Mouse (Mus musculus) midbrain, embryonic 15.5 days (tissue): Measurements from ENCODE around the gene Mknk1. TPM values are rescaled to one million over a fixed set of nuclear protein-coding genes. Genes with fewer than 3 reads are reported as not detected.
A peak's percentile ranks its signal among the peaks of the same experiment; 100 is the strongest.

ENCODE experiments used
- ATAC-seq: fragments of 200-750 bp; cut with Nextera tagmentation; replicated peaks from 2 replicates; pipeline ENCODE4 v1.8.0; 2017; ENCODE audit warnings: moderate TSS enrichment
- H3K27ac ChIP-seq: fragments of 300-500 bp; sonication (generic); 2 replicates; pipeline ENCODE4 v1.5.1; 2015; ENCODE audit warnings: mild to moderate bottlenecking, inconsistent platforms
- H3K27me3 ChIP-seq: fragments of 300-500 bp; sonication (generic); replicated peaks from 2 replicates; pipeline ENCODE4 v1.6.1; 2015; ENCODE audit warnings: inconsistent platforms
- H3K36me3 ChIP-seq: fragments of 300-500 bp; sonication (generic); replicated peaks from 2 replicates; pipeline ENCODE4 v1.6.1; 2015; ENCODE audit warnings: inconsistent platforms
- H3K4me1 ChIP-seq: fragments of 300-500 bp; sonication (generic); 2 replicates; pipeline ENCODE4 v1.6.1; 2015; ENCODE audit warnings: inconsistent platforms
- H3K4me2 ChIP-seq: fragments of 300-500 bp; sonication (generic); 2 replicates; pipeline ENCODE4 v1.6.1; 2015; ENCODE audit warnings: inconsistent platforms, mild to moderate bottlenecking, moderate library complexity
- H3K4me3 ChIP-seq: fragments of 300-500 bp; sonication (generic); 2 replicates; pipeline ENCODE4 v1.5.1; 2015; ENCODE audit warnings: mild to moderate bottlenecking, inconsistent platforms
- H3K9ac ChIP-seq: fragments of 300-500 bp; sonication (generic); 2 replicates; pipeline ENCODE4 v1.6.1; 2015; ENCODE audit warnings: mild to moderate bottlenecking, inconsistent platforms
- H3K9me3 ChIP-seq: fragments of 300-500 bp; sonication (generic); 2 replicates; pipeline ENCODE4 v1.6.1; 2016; ENCODE audit warnings: inconsistent platforms
- WGBS: fragments of 180-500 bp; shearing (Covaris S2); methylation state at CpG from one replicate; pipeline ENCODE4 v1.1.7; 2015; ENCODE audit warnings: mixed read lengths; 5-methylcytosine and 5-hydroxymethylcytosine counted together
- polyA plus RNA-seq: library from polyadenylated mRNA; unstranded; fragments of >200 nt; fragmentation: Nextera tagmentation; extraction: Ambion mirVana; gene quantifications from 2 replicates; pipeline ENCODE4 v1.2.1, GENCODE M21; 2015

Gene Mknk1
- polyA plus RNA-seq, result 25.9 and 27.5 TPM in 2 replicates

DNA sequence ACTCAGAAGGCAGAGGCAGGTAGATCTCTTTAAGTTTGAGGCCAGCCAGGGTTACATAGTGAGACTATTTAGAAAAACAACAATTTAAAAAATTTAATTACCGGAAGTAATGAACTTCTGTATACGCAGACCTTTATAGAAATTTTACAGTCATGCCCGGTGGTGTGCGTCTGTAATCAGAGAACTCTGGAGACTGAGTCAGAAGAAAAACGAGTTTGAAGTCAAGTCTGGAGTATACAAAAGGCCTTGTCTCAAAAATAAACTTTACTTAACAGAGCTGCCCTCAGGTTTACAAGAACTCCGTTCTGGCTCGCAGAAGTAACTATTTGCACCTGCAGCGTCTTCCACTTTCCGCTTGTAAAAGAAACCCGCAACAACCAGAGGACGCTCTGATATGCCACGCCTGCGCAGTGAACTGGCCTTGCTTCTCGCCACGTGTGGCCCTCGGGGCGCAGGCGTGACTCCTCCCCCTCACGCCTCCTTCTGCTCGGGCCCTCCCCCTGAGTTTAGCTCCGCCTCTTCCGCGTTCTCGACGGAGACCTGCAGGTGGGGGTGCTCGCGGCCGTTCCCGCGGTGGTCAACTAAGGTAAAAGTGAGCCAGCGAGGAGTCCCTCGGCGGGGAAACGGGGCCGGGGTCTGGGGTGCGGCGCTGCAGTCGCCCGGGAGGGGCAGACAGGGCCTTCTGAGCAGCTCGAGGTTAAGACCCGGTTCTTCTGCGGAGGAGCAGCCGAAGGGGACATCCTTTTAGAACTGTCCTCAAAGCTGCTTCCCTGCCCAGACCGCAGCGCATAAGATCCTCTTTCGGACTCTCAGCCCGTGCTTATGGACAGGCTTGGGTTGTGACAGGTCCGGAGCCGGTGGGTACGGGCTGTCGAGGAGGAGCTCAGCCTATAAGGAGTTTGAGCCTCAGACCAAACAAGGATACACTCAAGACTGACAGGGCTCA is at the start of gene Mknk1:
Mknk1 (plus strand) TSS at position 503 of the 946 bp plus-strand sequence.
- H3K9me3 ChIP-seq, result no peaks in the 10 kb centered on the region
- H3K4me1 ChIP-seq, result peaks cover 9% of the 10 kb centered on the region
- H3K27me3 ChIP-seq, result no peaks in the 10 kb centered on the region
- H3K27ac ChIP-seq, result no peak within 1 kb of the TSS
- H3K4me3 ChIP-seq, result peak within 1 kb of the TSS; percentile 67
- ATAC-seq, result peak; percentile 97
- peak within 1 kb of the TSS; percentile 56 for H3K9ac ChIP-seq
- WGBS, result 2% methylated on average over 51 of the region's 51 CpGs
- H3K4me2 ChIP-seq, result peak within 1 kb of the TSS; percentile 66
- no peaks in the 10 kb centered on the region for H3K36me3 ChIP-seq

DNA sequence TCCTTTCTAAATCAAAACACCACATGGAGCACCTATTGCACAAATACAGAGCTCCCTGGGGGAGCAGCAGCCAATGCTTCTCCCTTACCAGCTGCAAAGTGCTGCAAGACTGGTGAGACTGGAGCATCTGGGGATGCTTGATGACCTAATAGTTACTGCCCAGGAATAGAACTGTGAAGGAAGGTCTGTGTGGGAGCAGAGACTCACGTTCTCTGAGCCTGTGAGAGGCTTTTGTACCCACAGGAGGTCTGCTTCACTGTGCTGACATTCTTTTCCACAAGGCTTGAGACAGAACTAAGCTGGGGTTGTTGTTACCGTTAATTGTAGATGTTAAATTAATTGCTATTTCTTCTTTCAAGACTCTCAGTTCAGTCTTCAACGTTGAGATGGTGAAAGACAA is 48.1 kb upstream of the Mknk1 start:
- Histone ChIP-seq H3K9me3 (no peaks in the 10 kb centered on the region), H3K4me3 (no peak overlapping the region), H3K27me3 (no peaks in the 10 kb centered on the region), H3K4me2 (no peak overlapping the region), H3K4me1 (peaks cover 5% of the 10 kb centered on the region), H3K9ac (no peak overlapping the region), H3K27ac (no peak overlapping the region), H3K36me3 (peaks cover 15% of the 10 kb centered on the region; the same call in 1 of the 2 replicates)
- 82% methylated on average over 3 of the region's 3 CpGs for WGBS
- no peak for ATAC-seq

DNA sequence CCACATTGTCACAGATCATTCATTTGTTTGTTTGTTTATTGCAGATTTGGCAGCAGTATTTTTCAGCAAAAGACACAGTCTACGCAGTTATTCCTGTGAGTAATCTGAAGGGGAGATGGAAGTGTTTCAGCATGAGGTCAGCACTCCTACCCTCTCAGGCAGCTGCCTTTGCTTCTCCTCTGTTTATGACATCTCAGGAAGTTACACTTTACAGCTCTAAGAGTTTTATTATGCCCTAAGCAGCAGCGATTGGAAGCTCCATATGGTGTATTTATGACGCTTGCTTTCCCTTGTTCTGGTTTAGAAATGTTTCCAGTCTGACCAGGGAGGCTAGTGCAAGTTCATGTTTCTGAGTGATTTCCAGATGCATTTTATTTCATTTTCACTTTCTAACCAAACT is 43.6 kb upstream of the Mknk1 start:
- ATAC-seq, result no peak
- H3K4me3 ChIP-seq, result no peak overlapping the region
- H3K4me1 ChIP-seq, result no peaks in the 10 kb centered on the region
- H3K9me3 ChIP-seq, result no peaks in the 10 kb centered on the region
- no peak overlapping the region for H3K9ac ChIP-seq
- peaks cover 23% of the 10 kb centered on the region; the same call in 1 of the 2 replicates for H3K36me3 ChIP-seq
- H3K27me3 ChIP-seq, result no peaks in the 10 kb centered on the region
- H3K4me2 ChIP-seq, result no peak overlapping the region
- no peak overlapping the region for H3K27ac ChIP-seq
- WGBS, result 96% methylated on average over 3 of the region's 3 CpGs

DNA sequence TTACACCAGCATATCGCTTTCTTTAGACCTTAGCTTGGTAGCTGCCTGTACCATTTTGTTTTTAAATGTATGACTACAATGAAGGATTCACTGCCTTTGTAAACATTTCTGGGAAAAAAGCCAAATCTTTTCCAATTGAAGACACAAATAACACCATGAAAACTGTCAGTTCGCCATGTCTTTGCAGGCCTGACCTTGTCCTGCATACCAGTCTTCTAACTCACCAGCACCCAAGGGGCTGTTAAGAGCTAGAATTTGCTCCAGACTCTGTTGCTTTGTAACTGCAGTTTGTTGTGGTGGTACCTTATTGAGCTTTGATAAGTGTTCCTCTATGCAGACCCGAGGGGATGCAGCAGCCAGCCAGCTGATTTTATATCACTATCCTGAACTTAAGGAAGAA is 39.0 kb upstream of the Mknk1 start:
- ATAC-seq, result no peak

DNA sequence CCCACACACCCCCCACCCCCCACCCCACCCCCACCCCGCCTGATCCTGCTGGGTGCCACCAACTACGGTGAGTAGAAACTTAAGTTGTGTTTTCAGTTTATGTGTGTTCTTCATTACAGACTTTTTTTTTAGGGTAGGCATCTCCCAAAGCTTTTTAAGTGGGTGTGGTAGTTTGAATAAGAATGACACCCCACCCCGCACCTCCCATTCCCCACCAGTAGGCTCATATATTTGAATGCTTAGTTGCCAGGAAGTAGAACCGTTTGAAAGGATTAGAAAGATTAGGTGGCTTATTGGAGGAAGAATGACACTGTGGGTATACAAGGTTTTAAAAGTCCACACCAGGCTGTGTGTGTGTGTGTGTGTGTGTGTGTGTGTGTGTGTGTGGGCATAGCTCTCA is 26.7 kb upstream of the Mknk1 start:
- no peaks in the 10 kb centered on the region for H3K9me3 ChIP-seq
- H3K9ac ChIP-seq, result no peak overlapping the region
- no peak overlapping the region for H3K4me2 ChIP-seq
- 75% methylated on average over 4 of the region's 4 CpGs for WGBS
- H3K27me3 ChIP-seq, result no peaks in the 10 kb centered on the region
- ATAC-seq, result no peak
- H3K4me1 ChIP-seq, result no peaks in the 10 kb centered on the region
- H3K27ac ChIP-seq, result no peak overlapping the region
- no peak overlapping the region for H3K4me3 ChIP-seq
- H3K36me3 ChIP-seq, result peaks cover 5% of the 10 kb centered on the region; the same call in 1 of the 2 replicates

More for the DNA sequence above, 39.0 kb upstream of the Mknk1 start:
- Histone ChIP-seq H3K4me1 (no peaks in the 10 kb centered on the region), H3K27me3 (no peaks in the 10 kb centered on the region), H3K27ac (no peak overlapping the region), H3K9me3 (no peaks in the 10 kb centered on the region), H3K36me3 (peaks cover 22% of the 10 kb centered on the region; the same call in 1 of the 2 replicates), H3K4me2 (no peak overlapping the region), H3K9ac (no peak overlapping the region), H3K4me3 (no peak overlapping the region)
- WGBS, result 66% methylated on average over 3 of the region's 3 CpGs

DNA sequence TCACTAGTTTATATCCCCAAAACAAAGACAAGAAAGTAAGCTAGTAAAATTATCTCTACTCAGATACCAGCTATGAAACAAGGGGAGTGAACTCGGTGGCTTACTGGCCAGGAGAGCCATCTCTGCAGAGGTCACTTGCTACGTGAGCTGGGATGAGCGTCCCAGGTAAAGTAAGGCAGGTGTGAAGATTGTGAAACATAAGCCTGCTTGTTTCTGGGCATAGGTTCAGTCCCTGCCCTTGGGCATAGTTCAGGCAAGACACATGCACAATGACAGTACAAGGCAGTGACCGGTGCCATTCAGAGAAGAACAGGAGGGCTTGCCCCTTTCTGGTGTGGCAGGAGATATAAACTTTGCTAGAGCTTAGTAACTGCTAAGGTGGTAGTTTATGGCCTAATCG is 23.4 kb upstream of the Mknk1 start:
- H3K4me1 ChIP-seq, result no peaks in the 10 kb centered on the region
- no peak overlapping the region for H3K27ac ChIP-seq
- no peak overlapping the region for H3K4me3 ChIP-seq
- WGBS, result 95% methylated on average over 5 of the region's 5 CpGs
- no peaks in the 10 kb centered on the region for H3K9me3 ChIP-seq
- peaks cover 5% of the 10 kb centered on the region; the same call in 1 of the 2 replicates for H3K36me3 ChIP-seq
- H3K9ac ChIP-seq, result no peak overlapping the region
- H3K27me3 ChIP-seq, result no peaks in the 10 kb centered on the region
- no peak for ATAC-seq
- no peak overlapping the region for H3K4me2 ChIP-seq

DNA sequence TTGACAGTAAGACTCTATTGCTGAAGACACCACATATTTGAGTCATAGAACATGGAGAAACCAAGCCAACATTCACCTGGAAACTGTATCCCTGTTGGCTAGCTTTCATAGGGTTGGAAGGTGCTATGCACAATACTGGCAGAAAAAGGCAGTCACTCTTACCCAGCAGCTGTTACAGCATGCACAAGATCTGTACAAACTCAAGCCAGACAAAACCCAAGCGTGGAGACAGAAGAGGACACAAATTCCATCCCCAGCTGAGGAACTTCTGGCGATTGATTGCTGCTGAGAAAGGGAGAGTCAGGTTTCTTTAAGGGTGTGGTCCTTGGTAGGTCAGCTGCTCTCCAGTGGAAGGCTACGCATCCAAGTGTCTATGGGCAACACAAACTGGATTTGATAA is 18.8 kb upstream of the Mknk1 start:
- no peak overlapping the region for H3K4me3 ChIP-seq
- no peaks in the 10 kb centered on the region for H3K27me3 ChIP-seq
- 81% methylated on average over 3 of the region's 3 CpGs for WGBS

DNA sequence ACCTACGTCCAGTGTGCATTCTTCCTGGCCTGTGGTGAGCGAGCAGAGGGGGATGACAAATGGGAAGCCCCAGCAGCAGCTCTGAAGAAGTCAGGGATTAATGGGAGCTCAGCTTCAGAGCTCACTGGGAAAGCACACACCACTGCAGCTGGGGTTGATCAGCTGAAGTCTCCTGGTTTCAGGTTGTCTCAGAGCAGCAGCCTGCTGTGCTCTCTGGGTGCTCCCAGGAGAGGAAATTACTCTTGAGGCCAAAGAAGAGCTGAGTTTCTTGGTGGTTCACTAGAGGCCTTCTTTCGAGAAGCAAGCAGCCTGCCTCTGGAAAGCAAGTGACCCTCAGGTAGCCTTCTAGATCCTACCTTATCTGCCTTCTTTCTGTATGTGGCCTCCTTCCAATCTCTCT is 18.1 kb upstream of the Mknk1 start:
- Histone ChIP-seq H3K36me3 (no peaks in the 10 kb centered on the region), H3K4me1 (no peaks in the 10 kb centered on the region), H3K4me2 (no peak overlapping the region), H3K4me3 (no peak overlapping the region), H3K9ac (no peak overlapping the region), H3K9me3 (no peaks in the 10 kb centered on the region), H3K27me3 (no peaks in the 10 kb centered on the region), H3K27ac (no peak overlapping the region)
- no peak for ATAC-seq
- 73% methylated on average over 3 of the region's 3 CpGs for WGBS

More for the DNA sequence above, 18.8 kb upstream of the Mknk1 start:
- Histone ChIP-seq H3K4me2 (no peak overlapping the region), H3K27ac (no peak overlapping the region), H3K4me1 (no peaks in the 10 kb centered on the region), H3K9me3 (no peaks in the 10 kb centered on the region), H3K9ac (no peak overlapping the region), H3K36me3 (no peaks in the 10 kb centered on the region)
- no peak for ATAC-seq

DNA sequence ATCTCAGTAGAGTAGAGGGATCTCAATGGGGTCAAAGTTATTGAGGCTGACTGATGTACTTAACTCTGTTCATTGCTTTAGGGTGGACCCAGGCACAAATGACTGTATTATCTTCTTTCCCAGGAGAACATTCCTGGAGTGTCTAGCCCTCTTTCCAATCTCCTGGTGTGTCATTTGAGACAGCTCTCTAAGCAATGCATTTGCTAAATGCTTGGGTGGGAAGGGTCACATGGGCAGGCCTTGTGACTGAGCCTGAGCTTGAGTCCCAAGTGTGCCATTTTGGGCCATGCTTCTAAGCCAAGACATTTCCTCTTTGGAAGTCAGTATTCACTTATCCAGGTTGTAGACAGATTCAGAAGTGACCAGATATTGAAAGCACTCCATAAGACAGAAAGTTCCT is 17.6 kb upstream of the Mknk1 start:
- no peak overlapping the region for H3K4me3 ChIP-seq
- H3K27ac ChIP-seq, result no peak overlapping the region
- no peaks in the 10 kb centered on the region for H3K27me3 ChIP-seq
- H3K4me2 ChIP-seq, result no peak overlapping the region
- no peaks in the 10 kb centered on the region for H3K4me1 ChIP-seq
- H3K9me3 ChIP-seq, result no peaks in the 10 kb centered on the region
- no peaks in the 10 kb centered on the region for H3K36me3 ChIP-seq
- H3K9ac ChIP-seq, result no peak overlapping the region
- ATAC-seq, result no peak

DNA sequence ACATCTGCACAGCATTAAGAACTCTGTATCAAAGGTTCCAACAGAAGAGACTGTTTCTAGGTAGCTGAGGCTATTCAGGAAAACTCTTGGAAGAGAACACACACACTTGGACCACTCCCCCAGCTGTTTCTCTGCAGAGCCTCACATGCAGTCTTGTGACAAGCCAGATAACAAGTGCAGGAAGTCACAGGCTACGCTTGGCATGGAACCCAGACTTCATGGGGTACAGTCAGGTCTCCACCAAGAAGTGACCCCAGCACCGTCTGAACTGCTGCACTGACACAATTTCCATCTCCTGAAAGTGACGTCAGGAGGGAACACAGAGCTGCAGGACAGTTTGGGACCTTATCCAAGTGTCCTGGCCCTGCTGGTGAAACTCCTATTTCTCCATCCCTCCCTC is 17.1 kb upstream of the Mknk1 start:
- Histone ChIP-seq H3K4me3 (no peak overlapping the region), H3K27ac (no peak overlapping the region), H3K9ac (no peak overlapping the region), H3K36me3 (no peaks in the 10 kb centered on the region), H3K9me3 (no peaks in the 10 kb centered on the region), H3K27me3 (no peaks in the 10 kb centered on the region), H3K4me2 (no peak overlapping the region), H3K4me1 (no peaks in the 10 kb centered on the region)
- ATAC-seq, result no peak
- WGBS, result 81% methylated on average over 3 of the region's 3 CpGs

DNA sequence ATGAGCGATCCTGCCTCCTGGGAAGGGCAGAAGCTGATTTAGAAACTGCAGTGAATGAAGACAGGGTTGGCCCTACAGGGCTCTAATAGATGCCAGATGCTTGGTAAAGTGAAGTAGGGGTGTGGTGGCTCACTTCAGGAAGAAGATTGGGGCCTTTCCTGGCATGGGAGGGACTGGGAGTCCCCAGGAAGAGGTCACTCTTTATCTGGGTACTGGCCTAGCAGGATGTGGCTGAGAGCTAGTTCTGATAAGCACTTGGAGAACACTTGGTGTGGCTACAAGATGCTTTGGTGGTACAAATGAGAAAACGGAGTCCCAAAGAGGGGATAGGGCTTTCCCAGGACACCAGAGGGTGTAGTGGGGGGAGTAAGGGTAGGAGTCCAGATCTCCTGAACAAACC is 14.8 kb upstream of the Mknk1 start:
- no peaks in the 10 kb centered on the region for H3K27me3 ChIP-seq
- 78% methylated on average over 2 of the region's 2 CpGs for WGBS
- no peaks in the 10 kb centered on the region for H3K36me3 ChIP-seq
- H3K4me1 ChIP-seq, result peaks cover 14% of the 10 kb centered on the region; the same call in 1 of the 2 replicates
- no peaks in the 10 kb centered on the region for H3K9me3 ChIP-seq
- no peak overlapping the region for H3K9ac ChIP-seq
- no peak for ATAC-seq
- no peak overlapping the region for H3K4me2 ChIP-seq
- no peak overlapping the region for H3K27ac ChIP-seq
- no peak overlapping the region for H3K4me3 ChIP-seq

DNA sequence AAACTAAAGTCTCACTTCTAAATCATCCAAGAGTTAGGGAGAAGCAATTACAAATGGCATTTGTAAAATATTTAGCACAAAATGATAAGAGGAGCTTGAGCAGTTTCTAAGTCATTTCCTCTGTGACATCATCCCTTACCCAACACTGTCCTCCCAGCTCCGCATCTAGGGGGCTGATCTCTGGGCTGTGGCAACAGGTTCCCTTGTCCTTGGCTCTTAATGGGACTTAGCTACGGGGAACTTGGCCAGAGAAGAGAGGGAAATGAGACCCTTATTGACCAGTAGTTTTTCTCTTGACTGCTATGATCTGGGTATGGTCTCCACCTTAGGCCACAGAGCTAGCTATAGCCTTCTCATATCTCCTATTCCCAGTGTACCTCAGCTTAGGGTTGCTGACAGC is 13.7 kb upstream of the Mknk1 start:
- no peak for ATAC-seq
- 82% methylated on average over 2 of the region's 2 CpGs for WGBS
- Histone ChIP-seq H3K9ac (no peak overlapping the region), H3K27ac (no peak overlapping the region), H3K4me1 (peaks cover 14% of the 10 kb centered on the region; the same call in 1 of the 2 replicates), H3K9me3 (no peaks in the 10 kb centered on the region), H3K27me3 (no peaks in the 10 kb centered on the region), H3K36me3 (no peaks in the 10 kb centered on the region), H3K4me3 (no peak overlapping the region), H3K4me2 (no peak overlapping the region)

DNA sequence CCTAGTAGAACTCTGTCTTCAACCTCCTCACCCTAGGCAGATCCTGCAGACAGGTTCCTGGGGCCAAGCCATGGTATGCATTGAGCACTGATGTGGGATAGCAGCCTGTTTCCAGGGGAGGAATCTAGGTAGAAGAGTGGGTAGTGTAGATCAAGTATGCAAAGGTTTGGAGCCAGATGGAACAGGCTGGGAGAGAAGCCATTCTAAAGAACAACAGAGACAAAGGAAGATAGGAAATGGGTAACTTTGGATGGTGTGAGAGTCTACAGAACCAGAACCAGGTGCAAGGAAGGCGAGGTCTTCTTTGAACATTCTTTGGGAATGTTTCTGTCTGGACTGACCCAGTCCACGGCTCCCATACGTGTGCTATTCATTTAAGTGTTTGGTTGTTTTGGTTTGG is 11.9 kb upstream of the Mknk1 start:
- Histone ChIP-seq H3K36me3 (no peaks in the 10 kb centered on the region), H3K4me3 (no peak overlapping the region; the same call in 1 of the 2 replicates), H3K27me3 (no peaks in the 10 kb centered on the region), H3K4me1 (peaks cover 14% of the 10 kb centered on the region; the same call in 1 of the 2 replicates), H3K9me3 (no peaks in the 10 kb centered on the region), H3K9ac (no peak overlapping the region), H3K27ac (no peak overlapping the region), H3K4me2 (peak overlapping the region; percentile 90; the same call in 1 of the 2 replicates)
- ATAC-seq, result no peak
- WGBS, result 61% methylated on average over 3 of the region's 3 CpGs
